Mouse (Mus musculus): ENCODE results near the gene Gm30191. TPM values are rescaled to one million over a fixed set of nuclear protein-coding genes. Genes with fewer than 3 reads are reported as not detected.

The Gm30191 gene
- polyA plus RNA-seq, 1 experiment from 2014 or later: not detected

DNA sequence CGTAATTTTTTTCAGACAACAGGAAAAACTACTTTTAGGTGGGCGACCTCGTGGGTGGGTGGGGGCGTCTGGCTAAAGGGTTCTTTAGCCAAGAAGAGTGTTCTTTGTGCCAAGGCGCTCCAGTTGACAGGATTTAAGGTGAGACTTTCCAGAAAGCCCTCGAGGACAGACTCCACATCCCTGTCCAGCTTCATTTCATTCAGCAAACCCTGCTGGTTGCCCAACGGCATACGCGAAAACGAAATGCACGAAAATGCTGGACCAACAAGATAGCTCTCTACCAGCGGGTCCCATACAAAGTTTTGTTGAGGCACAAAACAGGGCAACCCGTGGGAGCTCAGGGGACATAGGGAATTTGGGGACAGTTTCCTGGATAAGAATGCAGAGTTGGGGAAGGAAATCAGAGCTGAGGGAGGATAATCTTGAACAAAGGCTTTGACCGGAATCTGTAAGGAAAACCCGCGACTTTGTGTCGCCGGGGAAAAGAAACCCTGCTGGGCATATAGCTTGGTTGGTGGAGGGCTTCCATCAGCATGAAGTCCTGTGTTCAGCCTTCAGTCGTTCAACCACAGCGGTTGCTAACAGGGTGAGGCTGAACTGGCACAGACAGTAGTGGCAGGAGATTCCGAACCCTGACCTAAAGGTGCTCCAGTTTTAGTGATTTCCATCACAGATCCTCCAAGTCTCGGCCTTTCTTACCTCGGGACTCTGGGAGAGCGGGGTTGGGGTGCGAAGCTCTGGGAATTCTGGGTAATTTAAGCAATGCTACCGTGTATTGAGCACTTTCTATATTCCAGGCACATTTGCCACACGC lies 3.6 kb downstream of the Gm30191 start:
- 22% methylated on average over 27 of the region's 27 CpGs for WGBS
- peak overlapping the region; percentile 45 for H3K4me3 ChIP-seq (ENCODE audit: low read depth, low read length)
- H3K36me3 ChIP-seq (ENCODE audit: control insufficient read depth, insufficient read depth, low read length): no peaks in the 10 kb centered on the region
- peaks cover 25% of the 10 kb centered on the region for H3K27me3 ChIP-seq (ENCODE audit: control insufficient read depth, insufficient read depth, low read length)
- H3K9ac ChIP-seq (replicated peaks; ENCODE audit: low read depth, low read length): no peak overlapping the region
- no peak for ATAC-seq (ENCODE audit: insufficient number of reproducible peaks, insufficient read depth, low FRiP score, low read depth)
- H3K4me1 ChIP-seq (ENCODE audit: control insufficient read depth, insufficient read depth, low read length): peaks cover 30% of the 10 kb centered on the region
- no peaks in the 10 kb centered on the region for H3K9me3 ChIP-seq (ENCODE audit: control insufficient read depth, low read depth, low read length)
- H3K4me2 ChIP-seq (replicated peaks; ENCODE audit: low read depth, low read length): peak overlapping the region; percentile 98
- no peak overlapping the region for H3K27ac ChIP-seq (ENCODE audit: low read length)

DNA sequence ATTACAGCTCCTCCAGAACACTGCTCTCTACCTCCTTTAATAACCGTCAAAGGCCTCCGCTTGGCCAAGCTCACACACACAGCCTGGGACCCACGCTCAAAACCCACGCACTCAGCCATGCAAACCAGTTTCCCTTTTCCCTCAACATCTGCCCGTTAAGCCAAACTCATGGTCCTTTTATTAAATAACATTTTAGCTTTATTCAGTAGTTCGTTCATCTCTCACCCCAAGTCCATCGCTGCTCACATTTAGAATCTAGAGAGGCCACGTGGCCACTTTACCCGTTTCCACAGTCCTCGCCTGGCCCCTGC lies 4.2 kb downstream of the Gm30191 start:
- H3K4me1 ChIP-seq (ENCODE audit: control insufficient read depth, insufficient read depth, low read length): peaks cover 29% of the 10 kb centered on the region
- WGBS: 23% methylated on average over 10 of the region's 10 CpGs
- H3K27ac ChIP-seq (ENCODE audit: low read length): no peak overlapping the region
- no peaks in the 10 kb centered on the region for H3K36me3 ChIP-seq (ENCODE audit: control insufficient read depth, insufficient read depth, low read length)
- no peak for ATAC-seq (ENCODE audit: insufficient number of reproducible peaks, insufficient read depth, low FRiP score, low read depth)
- peaks cover 25% of the 10 kb centered on the region for H3K27me3 ChIP-seq (ENCODE audit: control insufficient read depth, insufficient read depth, low read length)
- peak overlapping the region; percentile 45 for H3K4me3 ChIP-seq (ENCODE audit: low read depth, low read length)
- H3K9ac ChIP-seq (replicated peaks; ENCODE audit: low read depth, low read length): peak overlapping the region; percentile 52; the same call in 1 of the 2 replicates
- H3K9me3 ChIP-seq (ENCODE audit: control insufficient read depth, low read depth, low read length): no peaks in the 10 kb centered on the region
- H3K4me2 ChIP-seq (replicated peaks; ENCODE audit: low read depth, low read length): peak overlapping the region; percentile 98

DNA sequence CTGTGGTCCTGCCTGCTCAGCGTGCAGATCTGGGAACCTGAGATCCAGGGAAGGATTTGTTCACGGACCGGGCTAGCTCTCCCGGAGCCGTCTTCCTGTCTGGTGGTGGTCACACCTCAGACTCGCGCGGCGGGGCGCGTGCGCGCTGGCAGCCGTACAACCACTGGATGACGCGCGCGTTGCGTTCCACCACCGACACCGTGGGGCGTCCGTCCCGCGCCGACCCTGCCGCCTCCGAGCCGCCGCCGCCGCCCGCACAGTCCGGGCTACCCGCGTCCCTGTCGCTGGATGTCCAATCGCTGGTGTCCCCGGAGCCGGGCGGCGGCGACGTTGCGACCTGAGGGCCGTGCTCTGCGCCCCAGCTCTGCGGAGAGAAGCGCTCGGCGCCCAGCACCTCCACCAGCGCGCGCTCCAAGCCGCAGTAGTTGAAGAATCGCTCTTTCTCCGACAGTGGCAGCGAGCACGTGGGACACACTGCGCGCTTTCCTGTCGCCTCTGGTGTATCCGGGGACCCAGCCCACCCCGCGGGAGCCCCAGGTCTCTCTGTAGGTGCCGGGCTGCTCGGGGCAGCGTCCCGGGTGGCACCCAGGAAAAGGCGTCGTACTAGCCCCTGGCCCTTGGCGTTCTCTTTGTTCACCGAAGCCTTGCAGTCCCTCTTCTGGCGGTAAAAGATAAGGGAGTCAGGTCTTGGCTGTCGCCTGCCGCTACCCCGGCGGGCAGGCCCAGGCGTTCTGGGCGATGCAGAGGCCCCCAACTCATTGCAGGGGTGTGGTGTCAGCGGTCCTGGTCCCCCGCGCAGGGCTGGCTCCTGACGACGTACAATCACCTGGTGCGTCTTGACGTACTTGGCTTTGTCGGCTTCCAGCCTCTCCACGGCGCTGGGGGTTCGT lies 4.8 kb downstream of the Gm30191 start:
- Histone ChIP-seq H3K4me3 (ENCODE audit: low read depth, low read length) (peak overlapping the region; percentile 45), H3K27me3 (ENCODE audit: control insufficient read depth, insufficient read depth, low read length) (peaks cover 25% of the 10 kb centered on the region), H3K4me2 (replicated peaks; ENCODE audit: low read depth, low read length) (peak overlapping the region; percentile 98), H3K4me1 (ENCODE audit: control insufficient read depth, insufficient read depth, low read length) (peaks cover 32% of the 10 kb centered on the region), H3K9ac (replicated peaks; ENCODE audit: low read depth, low read length) (peak overlapping the region; percentile 52), H3K27ac (ENCODE audit: low read length) (no peak overlapping the region), H3K9me3 (ENCODE audit: control insufficient read depth, low read depth, low read length) (no peaks in the 10 kb centered on the region), H3K36me3 (ENCODE audit: control insufficient read depth, insufficient read depth, low read length) (no peaks in the 10 kb centered on the region)
- under 1% methylated on average over 91 of the region's 91 CpGs for WGBS
- no peak for ATAC-seq (ENCODE audit: insufficient number of reproducible peaks, insufficient read depth, low FRiP score, low read depth)

GRCm38 (mm10) chr4:134252131-134252910 lies 5.6 kb downstream of the Gm30191 start:
- 15% methylated on average over 22 of the region's 22 CpGs for WGBS
- peak overlapping the region; percentile 45 for H3K4me3 ChIP-seq (ENCODE audit: low read depth, low read length)
- H3K27me3 ChIP-seq (ENCODE audit: control insufficient read depth, insufficient read depth, low read length): peaks cover 25% of the 10 kb centered on the region
- no peak overlapping the region for H3K27ac ChIP-seq (ENCODE audit: low read length)
- peaks cover 35% of the 10 kb centered on the region for H3K4me1 ChIP-seq (ENCODE audit: control insufficient read depth, insufficient read depth, low read length)
- no peak for ATAC-seq (ENCODE audit: insufficient number of reproducible peaks, insufficient read depth, low FRiP score, low read depth)
- H3K36me3 ChIP-seq (ENCODE audit: control insufficient read depth, insufficient read depth, low read length): no peaks in the 10 kb centered on the region
- peak overlapping the region; percentile 52 for H3K9ac ChIP-seq (replicated peaks; ENCODE audit: low read depth, low read length)
- no peaks in the 10 kb centered on the region for H3K9me3 ChIP-seq (ENCODE audit: control insufficient read depth, low read depth, low read length)
- peak overlapping the region; percentile 98 for H3K4me2 ChIP-seq (replicated peaks; ENCODE audit: low read depth, low read length)

DNA sequence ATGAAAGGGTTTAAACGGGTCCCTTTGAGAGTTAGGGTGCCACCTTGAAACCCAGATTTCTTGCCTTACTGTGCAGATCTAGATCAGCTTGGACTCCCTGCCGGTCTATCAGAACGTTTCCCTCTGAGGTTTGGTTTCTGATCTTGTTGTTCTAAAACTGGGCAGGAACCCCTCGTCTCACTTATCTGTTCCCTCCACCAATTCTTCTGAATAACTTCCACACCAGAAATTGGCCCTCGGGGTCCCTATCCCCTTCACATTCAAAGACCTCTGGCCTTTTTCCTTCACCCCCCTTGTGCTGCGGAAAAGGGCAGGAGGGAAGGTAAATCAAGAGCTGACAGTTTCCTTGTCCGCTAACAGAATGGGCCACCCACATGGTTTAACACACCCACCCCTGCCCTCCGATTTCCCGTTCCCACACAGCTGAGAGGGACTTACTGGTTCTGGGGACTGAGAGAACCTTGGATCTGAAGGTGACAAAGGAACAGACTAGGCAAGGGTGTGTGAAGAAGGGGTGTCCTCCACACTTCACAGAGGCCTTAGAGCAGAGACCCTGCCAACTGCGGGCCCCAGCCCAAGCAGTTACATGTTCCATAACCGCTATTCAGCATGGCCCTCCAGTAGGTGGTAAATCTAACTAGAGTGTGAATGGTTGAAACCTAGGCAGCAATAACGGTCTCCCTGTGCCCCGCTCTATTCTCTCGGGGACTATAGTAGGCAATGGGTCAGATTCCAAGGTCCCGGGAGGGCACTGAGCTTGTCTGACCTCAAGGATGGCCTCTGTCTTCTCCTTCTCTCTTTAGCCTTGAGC lies 6.4 kb downstream of the Gm30191 start:
- H3K27ac ChIP-seq (ENCODE audit: low read length): peak overlapping the region; percentile 27; the same call in 1 of the 2 replicates
- WGBS: 19% methylated on average over 15 of the region's 15 CpGs
- H3K27me3 ChIP-seq (ENCODE audit: control insufficient read depth, insufficient read depth, low read length): peaks cover 23% of the 10 kb centered on the region
- no peak for ATAC-seq (ENCODE audit: insufficient number of reproducible peaks, insufficient read depth, low FRiP score, low read depth)
- H3K9me3 ChIP-seq (ENCODE audit: control insufficient read depth, low read depth, low read length): no peaks in the 10 kb centered on the region
- H3K4me3 ChIP-seq (ENCODE audit: low read depth, low read length): peak overlapping the region; percentile 45
- 0 out of 2 replicates have a peak overlapping the region, but pooled peaks have one; percentile 4 for H3K9ac ChIP-seq (replicated peaks; ENCODE audit: low read depth, low read length)
- H3K4me1 ChIP-seq (ENCODE audit: control insufficient read depth, insufficient read depth, low read length): peaks cover 35% of the 10 kb centered on the region
- H3K4me2 ChIP-seq (replicated peaks; ENCODE audit: low read depth, low read length): peak overlapping the region; percentile 98
- H3K36me3 ChIP-seq (ENCODE audit: control insufficient read depth, insufficient read depth, low read length): no peaks in the 10 kb centered on the region

- no peak for ATAC-seq (ENCODE audit: insufficient number of reproducible peaks, insufficient read depth, low FRiP score, low read depth)
- H3K36me3 ChIP-seq (ENCODE audit: control insufficient read depth, insufficient read depth, low read length): no peaks in the 10 kb centered on the region
- peak within 1 kb of the TSS; percentile 45 for H3K4me3 ChIP-seq (ENCODE audit: low read depth, low read length)
- no peaks in the 10 kb centered on the region for H3K9me3 ChIP-seq (ENCODE audit: control insufficient read depth, low read depth, low read length)
- H3K27me3 ChIP-seq (ENCODE audit: control insufficient read depth, insufficient read depth, low read length): peaks cover 23% of the 10 kb centered on the region
- H3K27ac ChIP-seq (ENCODE audit: low read length): peak within 1 kb of the TSS; percentile 27; the same call in 1 of the 2 replicates
- H3K9ac ChIP-seq (replicated peaks; ENCODE audit: low read depth, low read length): 0 out of 2 replicates have a peak within 1 kb of the TSS, but pooled peaks have one; percentile 4
- peaks cover 35% of the 10 kb centered on the region for H3K4me1 ChIP-seq (ENCODE audit: control insufficient read depth, insufficient read depth, low read length)
- 0% methylated on average over 13 of the region's 13 CpGs for WGBS
- peak within 1 kb of the TSS; percentile 98 for H3K4me2 ChIP-seq (replicated peaks; ENCODE audit: low read depth, low read length)
These were observed 7.1 kb downstream of the Gm30191 start, which contains the start of gene Grrp1 for GRCm38 (mm10) chr4:134253722-134254324. Gene Grrp1, minus strand, starts transcription at chr4:134254106.

- 60% methylated on average over 3 of the region's 3 CpGs for WGBS
- no peaks in the 10 kb centered on the region for H3K9me3 ChIP-seq (ENCODE audit: control insufficient read depth, low read depth, low read length)
- H3K27me3 ChIP-seq (ENCODE audit: control insufficient read depth, insufficient read depth, low read length): peaks cover 21% of the 10 kb centered on the region
- no peak overlapping the region for H3K4me3 ChIP-seq (ENCODE audit: low read depth, low read length)
- no peak overlapping the region for H3K9ac ChIP-seq (replicated peaks; ENCODE audit: low read depth, low read length)
- H3K4me2 ChIP-seq (replicated peaks; ENCODE audit: low read depth, low read length): no peak overlapping the region
- no peaks in the 10 kb centered on the region for H3K36me3 ChIP-seq (ENCODE audit: control insufficient read depth, insufficient read depth, low read length)
- no peak for ATAC-seq (ENCODE audit: insufficient number of reproducible peaks, insufficient read depth, low FRiP score, low read depth)
- H3K4me1 ChIP-seq (ENCODE audit: control insufficient read depth, insufficient read depth, low read length): peaks cover 29% of the 10 kb centered on the region
- no peak overlapping the region for H3K27ac ChIP-seq (ENCODE audit: low read length)
These were observed 8.1 kb downstream of the Gm30191 start for GRCm38 (mm10) chr4:134254835-134255234.

All from stomach, embryonic 14.5 days (tissue).